ENCODE assay signal across 18 mouse cellular contexts in the genomic region with DNA sequence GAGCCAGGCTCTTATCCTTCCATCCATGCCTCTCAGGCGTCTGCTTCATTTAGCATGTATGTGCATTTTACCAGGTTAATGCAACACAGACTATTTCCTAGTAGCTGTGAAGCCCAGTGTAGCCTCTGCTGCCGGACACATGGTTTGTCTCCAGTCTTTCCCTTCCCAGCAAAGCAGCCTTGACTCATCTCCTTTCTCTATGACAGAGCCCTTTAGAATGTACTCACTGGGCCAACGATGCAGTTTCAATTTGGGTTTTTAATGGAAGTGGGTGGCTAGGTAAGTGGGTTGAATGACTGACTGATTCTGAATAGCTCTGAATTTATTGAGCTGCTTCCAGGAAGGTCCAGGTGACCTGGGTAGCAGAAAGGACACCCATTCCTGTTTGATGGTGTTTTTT.
DNase-seq lines count a peak whose midpoint lies in the region; TF ChIP-seq lines count a peak whose summit lies in the region.
"Had no signal": no experiment of that assay in that cellular context is flagged by ENCODE, and none has a peak within 500 bp of the region (broad histone marks: within the 10 kb centered on the region; RNA-seq: fewer than 3 reads in every experiment).

No protein-coding gene starts in this region.

- H3K4me3 ChIP-seq in embryonic fibroblast, embryonic 13.5 days (ENCODE audit: insufficient read depth, low read length): no peak overlapping the region
- H3K4me3 ChIP-seq: embryonic facial prominence, embryonic 13.5 days; embryonic facial prominence, embryonic 15.5 days; forebrain, embryonic 10.5 days; forebrain, embryonic 12.5 days had no signal

- H3K27ac ChIP-seq in embryonic fibroblast, embryonic 13.5 days (ENCODE audit: insufficient read depth, low read length): peak overlapping the region; percentile 45; the same call in 1 of the 2 replicates
- H3K27ac ChIP-seq: embryonic facial prominence, embryonic 13.5 days; embryonic facial prominence, embryonic 15.5 days; forebrain, embryonic 10.5 days; forebrain, embryonic 12.5 days had no signal

- no peak for TF ChIP-seq POLR2A in embryonic fibroblast, embryonic 13.5 days (IDR thresholded peaks at IDR 0.05; ENCODE audit: low read depth, low read length)

- peak; percentile 38 for DNase-seq in Muller cell, postnatal 12 days (ENCODE audit: inconsistent ontology term)
- no peak for DNase-seq in ovary, postnatal 14 days (ENCODE audit: low spot score)
- no peak for DNase-seq in embryo, embryonic 9.5 days (ENCODE audit: extremely low spot score)
- DNase-seq in lung, postnatal 10 days: no peak
- DNase-seq: adrenal gland, adult 8-10 months; adrenal gland, postnatal 14 days; adrenal gland, postnatal 36 days; B cell, adult 2 months; cerebellum, adult 11-12 months; cerebellum, adult 2 months; cerebellum, adult 9-10 months; cerebellum, postnatal 10 days; cerebellum, postnatal 25 days had no signal

- no peak for TF ChIP-seq CTCF in embryonic fibroblast, embryonic 13.5 days (IDR thresholded peaks at IDR 0.05; ENCODE audit: borderline replicate concordance, insufficient read depth, low read length)

- peaks cover 5% of the 10 kb centered on the region for H3K4me1 ChIP-seq in embryonic fibroblast, embryonic 13.5 days (ENCODE audit: control insufficient read depth, insufficient read depth, low read length)
- H3K4me1 ChIP-seq: embryonic facial prominence, embryonic 13.5 days; embryonic facial prominence, embryonic 15.5 days; forebrain, embryonic 10.5 days; forebrain, embryonic 12.5 days had no signal
